Mouse (Mus musculus) left cerebral cortex, adult 2 months (tissue): ENCODE measurements at regions not wholly inside any gene's neighbourhood (a gene's known extent, or its start where the extent isn't known, plus 50 kb on each side); places are given as distances from the start of the nearest gene placed in this dataset.
A peak's percentile ranks its signal among the peaks of the same experiment; 100 is the strongest.

Experiments used
- DNase-seq, 2 experiments: peaks; one replicate each; pipeline ENCODE4 v3.0.0; 2021 to 2022; ENCODE audit warnings: low spot score in 2 of 2, mixed read lengths in 1 of 2; ENCODE audit errors: extremely low spot score in 1 of 2
- H3K27ac ChIP-seq: fragments of 200-600 bp; 2 replicates; pipeline ENCODE4 v1.8.1; 2022
- H3K4me3 ChIP-seq: fragments of 200-600 bp; 2 replicates; pipeline ENCODE4 v1.8.1; 2022
- CTCF ChIP-seq: fragments of 200-600 bp; IDR thresholded peaks from 2 replicates; pipeline ENCODE4 v1.8.1; 2022; ENCODE audit warnings: antibody characterized with exemption, mild to moderate bottlenecking, moderate library complexity
- intact Hi-C: fragments of 180-260 bp; cut with DNase I; formaldehyde crosslinking; loops from one replicate; pipeline ENCODE4 v1.15.1; 2025

GRCm38 (mm10) chr9:53045788-53046187 lies 202.1 kb downstream of the Ddx10 start:
- Histone ChIP-seq H3K4me3 (no peak overlapping the region), H3K27ac (no peak overlapping the region)
- no peak for TF ChIP-seq CTCF
- intact Hi-C loops = no loop called here
- DNase-seq = no peak

DNA sequence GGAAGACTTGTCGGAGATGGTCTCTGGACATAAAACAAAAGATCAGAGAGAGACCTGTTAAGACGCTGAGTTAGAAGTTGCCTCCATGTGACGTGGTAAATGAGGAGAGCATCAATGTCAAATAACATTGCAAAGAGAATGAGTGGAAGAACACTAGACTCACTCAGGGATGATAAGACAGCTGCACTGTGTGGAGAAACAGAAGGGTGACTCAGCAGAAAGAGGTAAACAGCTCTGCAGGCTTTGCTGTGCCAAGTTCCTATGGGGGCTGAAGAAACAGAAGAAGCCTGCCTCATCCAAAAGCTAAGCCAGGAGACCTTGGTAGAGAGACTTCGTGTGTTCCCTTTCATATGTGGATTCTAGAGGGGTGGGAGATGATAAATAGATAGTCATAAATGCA lies 214.1 kb downstream of the Ddx10 start:
- H3K27ac ChIP-seq = no peak overlapping the region
- intact Hi-C loops = no loop called here
- H3K4me3 ChIP-seq = no peak overlapping the region
- TF ChIP-seq CTCF = no peak
- DNase-seq = no peak

- no peak overlapping the region for H3K4me3 ChIP-seq
- TF ChIP-seq CTCF = no peak
- intact Hi-C loops = no loop called here
Observed at GRCm38 (mm10) chr9:53022096-53022495, 225.8 kb downstream of the Ddx10 start.

DNA sequence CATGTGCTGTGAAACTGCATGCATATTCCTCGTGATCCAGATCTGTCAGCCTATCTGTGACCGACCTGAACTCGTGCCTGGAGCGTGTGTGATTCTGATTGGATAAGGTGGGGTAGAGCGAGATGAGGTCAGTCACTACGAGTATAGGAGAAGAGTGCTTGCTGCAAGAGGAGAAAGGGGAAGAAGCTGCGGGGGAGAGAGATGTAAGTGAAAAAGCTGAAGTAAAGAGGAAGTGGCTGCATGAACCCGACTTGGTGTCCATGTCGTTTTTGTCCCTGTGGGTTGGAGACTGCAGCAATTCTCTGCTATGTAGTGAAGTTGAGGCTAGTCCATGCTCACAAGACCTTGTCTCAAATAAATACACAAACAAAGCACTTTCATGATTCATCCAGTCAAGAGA lies 237.1 kb downstream of the Ddx10 start:
- intact Hi-C loops = no loop called here
- no peak for TF ChIP-seq CTCF
- Histone ChIP-seq H3K4me3 (no peak overlapping the region), H3K27ac (no peak overlapping the region)
- DNase-seq = no peak

More at GRCm38 (mm10) chr9:53022096-53022495, 225.8 kb downstream of the Ddx10 start:
- DNase-seq = no peak
- no peak overlapping the region for H3K27ac ChIP-seq

GRCm38 (mm10) chr9:53007395-53007794 lies 240.5 kb downstream of the Ddx10 start:
- no peak for DNase-seq
- TF ChIP-seq CTCF = no peak

GRCm38 (mm10) chr9:53006085-53006484 lies 241.8 kb downstream of the Ddx10 start:
- Histone ChIP-seq H3K4me3 (no peak overlapping the region), H3K27ac (no peak overlapping the region)
- DNase-seq = no peak
- no peak for TF ChIP-seq CTCF
- intact Hi-C loops = no loop called here

More at GRCm38 (mm10) chr9:53007395-53007794, 240.5 kb downstream of the Ddx10 start:
- intact Hi-C loops = no loop called here
- no peak overlapping the region for H3K4me3 ChIP-seq
- H3K27ac ChIP-seq = no peak overlapping the region

DNA sequence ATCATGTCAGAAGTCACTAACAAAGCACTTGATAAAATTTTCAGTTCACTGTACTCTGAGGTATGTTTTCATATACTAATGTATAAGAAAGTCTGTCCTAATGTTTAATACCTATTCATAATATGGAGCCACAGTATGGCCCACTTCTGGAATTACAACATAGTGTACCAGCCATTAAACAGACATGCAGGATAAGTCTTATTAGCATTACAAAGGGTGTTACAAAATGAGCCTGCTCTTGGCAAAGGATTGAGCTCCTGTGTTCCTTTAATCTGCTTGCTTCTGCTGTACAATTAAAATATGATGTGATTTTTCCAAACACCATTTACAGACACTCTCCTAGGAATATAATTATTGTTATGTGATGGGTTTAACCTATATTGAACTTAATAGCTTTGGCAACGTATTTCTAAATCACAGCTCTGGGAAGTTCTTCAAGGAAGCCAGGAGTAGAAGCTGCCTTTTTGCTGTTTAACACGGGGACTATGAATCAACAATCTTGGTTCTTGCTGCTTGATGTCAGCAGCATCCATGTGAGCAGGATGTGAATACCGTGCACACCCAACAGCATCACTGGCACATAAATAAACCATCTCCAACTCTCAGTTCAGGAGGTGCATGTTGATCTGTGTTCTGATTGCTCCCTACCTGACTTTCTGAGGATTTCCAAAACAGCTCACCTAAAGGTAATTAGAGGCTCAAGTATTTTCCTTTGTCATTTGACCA lies 243.4 kb downstream of the Ddx10 start:
- no peak for TF ChIP-seq CTCF
- DNase-seq = no peak
- intact Hi-C loops = no loop called here
- Histone ChIP-seq H3K4me3 (no peak overlapping the region), H3K27ac (no peak overlapping the region)

DNA sequence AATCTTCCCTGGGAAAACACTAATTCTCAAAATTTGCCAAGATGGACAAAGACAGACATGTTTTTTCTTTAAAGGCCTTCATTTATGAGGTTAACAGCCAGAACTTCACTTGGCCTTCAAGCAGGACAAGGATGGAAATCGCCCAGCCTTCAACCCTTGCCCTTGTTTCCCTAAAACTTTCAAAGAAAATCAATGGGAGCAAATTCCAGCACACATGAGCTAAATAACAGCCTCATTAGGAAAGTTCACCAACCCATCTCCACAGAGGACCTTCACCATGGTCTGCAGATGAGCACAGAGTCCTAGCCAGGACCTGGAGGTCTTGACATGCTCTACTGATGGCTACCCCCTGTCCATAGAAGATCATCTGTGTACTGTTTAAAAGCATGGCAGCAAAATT lies 271.8 kb downstream of the Ddx10 start:
- H3K4me3 ChIP-seq = no peak overlapping the region
- no peak overlapping the region for H3K27ac ChIP-seq
- intact Hi-C loops = no loop called here
- no peak for TF ChIP-seq CTCF
- no peak for DNase-seq

GRCm38 (mm10) chr9:52965631-52966030 lies 282.2 kb downstream of the Ddx10 start:
- no peak overlapping the region for H3K4me3 ChIP-seq
- no peak for TF ChIP-seq CTCF
- intact Hi-C loops = no loop called here
- H3K27ac ChIP-seq = no peak overlapping the region
- DNase-seq = no peak

DNA sequence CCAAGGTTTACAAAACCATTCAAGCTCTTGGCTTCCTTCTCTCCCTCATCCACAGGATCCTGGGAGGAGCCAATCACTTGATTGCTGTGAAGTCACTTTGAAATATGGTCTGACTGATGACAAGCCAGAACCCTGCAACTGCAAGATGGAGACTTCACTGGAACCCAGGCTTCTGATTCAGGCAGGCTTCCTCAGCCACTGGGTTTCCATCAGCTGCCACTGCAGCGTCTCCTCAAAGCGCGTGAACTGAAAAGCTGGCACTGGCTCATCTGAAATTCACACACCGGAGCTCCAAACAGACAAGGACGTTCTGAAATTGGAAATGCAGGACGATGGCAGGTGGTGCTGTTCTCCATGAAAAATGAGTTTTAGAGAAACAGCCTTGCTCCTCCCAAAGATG lies 280.1 kb upstream of the AI593442 start:
- Histone ChIP-seq H3K27ac (no peak overlapping the region), H3K4me3 (no peak overlapping the region)
- intact Hi-C loops = no loop called here
- DNase-seq = peak; percentile 11 to 17
- TF ChIP-seq CTCF = peak; percentile 8

- intact Hi-C loops = no loop called here
- Histone ChIP-seq H3K4me3 (no peak overlapping the region), H3K27ac (no peak overlapping the region)
- no peak for TF ChIP-seq CTCF
- no peak for DNase-seq
Observed at GRCm38 (mm10) chr9:52957245-52957644, 277.7 kb upstream of the AI593442 start.

DNA sequence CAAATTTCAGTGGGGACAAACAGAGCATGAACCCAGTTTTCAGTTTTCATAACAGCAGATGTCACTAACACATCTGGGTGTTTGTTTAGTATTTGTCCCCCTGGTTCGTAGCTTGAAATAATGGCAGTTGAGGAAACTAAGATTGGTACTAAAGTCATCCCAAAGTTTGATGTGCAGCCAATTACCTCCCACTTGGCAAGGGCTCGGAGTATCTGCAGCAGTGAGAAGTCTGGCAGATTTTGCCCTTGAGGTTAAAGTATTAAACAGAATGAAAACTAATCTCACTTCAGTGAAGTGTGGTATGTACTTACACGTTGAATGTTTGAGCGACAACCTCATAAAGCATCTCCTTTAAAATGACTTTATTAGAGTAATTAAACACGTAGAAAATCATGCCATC lies 264.5 kb upstream of the AI593442 start:
- intact Hi-C loops = no loop called here
- no peak for DNase-seq
- TF ChIP-seq CTCF = no peak
- H3K4me3 ChIP-seq = no peak overlapping the region
- no peak overlapping the region for H3K27ac ChIP-seq

GRCm38 (mm10) chr9:52941637-52941983 lies 262.0 kb upstream of the AI593442 start:
- Histone ChIP-seq H3K4me3 (no peak overlapping the region), H3K27ac (no peak overlapping the region)
- intact Hi-C loops = loop anchor here (2.0 kb wide), 1 partner anchor 263 kb away; the partner anchor contains the start of gene AI593442
- no peak for DNase-seq
- TF ChIP-seq CTCF = no peak
